Mouse (Mus musculus): ENCODE data around the gene Fmnl2.

- no peak for TF ChIP-seq POLR2A (IDR thresholded peaks at IDR 0.05; ENCODE audit: extremely low read depth, insufficient read depth, low read length)
- no peak for TF ChIP-seq CTCF (IDR thresholded peaks at IDR 0.05; ENCODE audit: low read depth, low read length)
Measured at GRCm38 (mm10) chr2:52887281-52887680, 29.6 kb downstream of the Fmnl2 start.

Data from liver, adult 2 months (tissue).